Mouse (Mus musculus): ENCODE measurements around the gene Sspo. TPM values are rescaled to one million over a fixed set of nuclear protein-coding genes. Genes with fewer than 3 reads are reported as not detected.

Gene Sspo
- total and polyA plus RNA-seq, 3 experiments = 0.08 to 0.42 (median 0.17) TPM

- H3K36me3 ChIP-seq (replicated peaks in 1 of 2; ENCODE audit: control insufficient read depth in 1 of 2, insufficient read depth in 1 of 2, low read length in 1 of 2) = no peaks in the 10 kb centered on the region
- no peaks in the 10 kb centered on the region for H3K79me2 ChIP-seq (replicated peaks; ENCODE audit: control insufficient read depth, extremely low read depth, insufficient read depth, poor library complexity, severe bottlenecking)
- dilution Hi-C loops (cut with MboI; ENCODE audit: extremely low pct_ligation_motif_present, extremely low pct_unique_long_range_greater_than_20kb, low sequenced_read_pairs) = no loop called here
- H3K4me2 ChIP-seq (ENCODE audit: insufficient read depth, low read depth, poor library complexity, severe bottlenecking) = no peak overlapping the region
- H3K27ac ChIP-seq (ENCODE audit: insufficient read depth, low read depth) = no peak overlapping the region
- H3K4me3 ChIP-seq (replicated peaks in 1 of 3; ENCODE audit: low read depth in 2 of 3, low read length in 2 of 3, poor library complexity in 1 of 3) = no peak overlapping the region
- no peak for DNase-seq (ENCODE audit: extremely low read depth)
- H3K4me1 ChIP-seq (ENCODE audit: control insufficient read depth in 1 of 2, insufficient read depth in 2 of 2) = peaks cover 2 to 9% of the 10 kb centered on the region in 2 experiments; a peak in 2 of 4 replicates
- no peaks in the 10 kb centered on the region for H3K9me3 ChIP-seq (replicated peaks; ENCODE audit: low read length)
- no peak for TF ChIP-seq CHD2 (IDR thresholded peaks at IDR 0.05; ENCODE audit: low read length)
- TF ChIP-seq SIN3A (IDR thresholded peaks at IDR 0.05; ENCODE audit: low read length) = no peak
- no peak for TF ChIP-seq TCF12 (IDR thresholded peaks at IDR 0.05; ENCODE audit: low read depth, low read length)
- TF ChIP-seq GABPA (IDR thresholded peaks at IDR 0.05; ENCODE audit: insufficient replicate concordance, low read depth, low read length) = no peak
- TF ChIP-seq KAT2A (IDR thresholded peaks at IDR 0.05; ENCODE audit: insufficient replicate concordance, low read length) = no peak
- H3K9ac ChIP-seq (ENCODE audit: insufficient read depth, low read depth) = no peak overlapping the region
- H3K27me3 ChIP-seq (replicated peaks) = peaks cover 1% of the 10 kb centered on the region
- in situ Hi-C loops (cut with MboI; ENCODE audit: low pct_ligation_motif_present, low pct_unique_long_range_greater_than_20kb, low sequenced_read_pairs) = no loop called here
Measured at GRCm38 (mm10) chr6:48467490-48467889, 19.5 kb downstream of the Sspo start.

GRCm38 (mm10) chr6:48470739-48471138, 22.7 kb downstream of the Sspo start:
- no peaks in the 10 kb centered on the region for H3K79me2 ChIP-seq (replicated peaks; ENCODE audit: control insufficient read depth, extremely low read depth, insufficient read depth, poor library complexity, severe bottlenecking)
- in situ Hi-C loops (cut with MboI; ENCODE audit: low pct_ligation_motif_present, low pct_unique_long_range_greater_than_20kb, low sequenced_read_pairs) (no loop called here), dilution Hi-C loops (cut with MboI; ENCODE audit: extremely low pct_ligation_motif_present, extremely low pct_unique_long_range_greater_than_20kb, low sequenced_read_pairs) (no loop called here)
- TF ChIP-seq MAZ (IDR thresholded peaks at IDR 0.05; ENCODE audit: low read depth, low read length) = no peak
- no peak for TF ChIP-seq SIN3A (IDR thresholded peaks at IDR 0.05; ENCODE audit: low read length)
- no peak for TF ChIP-seq ZNF384 (IDR thresholded peaks at IDR 0.05; ENCODE audit: low read depth, low read length)
- TF ChIP-seq USF1 (IDR thresholded peaks at IDR 0.05; ENCODE audit: low read depth, low read length) = no peak
- no peak for TF ChIP-seq MAX (IDR thresholded peaks at IDR 0.05; ENCODE audit: low read length)
- TF ChIP-seq JUND (conservative IDR thresholded peaks at IDR 0.05; ENCODE audit: low read depth, low read length) = no peak
- no peak for TF ChIP-seq CHD1 (IDR thresholded peaks at IDR 0.05; ENCODE audit: low read depth, low read length)
- no peak for TF ChIP-seq NELFE (IDR thresholded peaks at IDR 0.05; ENCODE audit: low read depth, low read length)
- no peak for TF ChIP-seq SMC3 (IDR thresholded peaks at IDR 0.05; ENCODE audit: low read depth, low read length)
- no peak for TF ChIP-seq CHD2 (IDR thresholded peaks at IDR 0.05; ENCODE audit: low read length)
- no peak for TF ChIP-seq IRF4 (IDR thresholded peaks at IDR 0.05; ENCODE audit: low read depth, low read length)
- peaks cover 5 to 14% of the 10 kb centered on the region in 2 experiments; a peak in 3 of 4 replicates for H3K4me1 ChIP-seq (ENCODE audit: control insufficient read depth in 1 of 2, insufficient read depth in 2 of 2)
- no peak overlapping the region for H3K27ac ChIP-seq (ENCODE audit: insufficient read depth, low read depth)
- no peak overlapping the region for H3K4me3 ChIP-seq (replicated peaks in 1 of 3; ENCODE audit: low read depth in 2 of 3, low read length in 2 of 3, poor library complexity in 1 of 3)
- H3K27me3 ChIP-seq (replicated peaks) = peaks cover 32% of the 10 kb centered on the region
- no peaks in the 10 kb centered on the region for H3K9me3 ChIP-seq (replicated peaks; ENCODE audit: low read length)
- H3K4me2 ChIP-seq (ENCODE audit: insufficient read depth, low read depth, poor library complexity, severe bottlenecking) = no peak overlapping the region
- no peak overlapping the region for H3K9ac ChIP-seq (ENCODE audit: insufficient read depth, low read depth)
- no peaks in the 10 kb centered on the region for H3K36me3 ChIP-seq (replicated peaks in 1 of 2; ENCODE audit: control insufficient read depth in 1 of 2, insufficient read depth in 1 of 2, low read length in 1 of 2)
- DNase-seq (ENCODE audit: extremely low read depth) = no peak

GRCm38 (mm10) chr6:48478446-48478845, 30.4 kb downstream of the Sspo start:
- Histone ChIP-seq H3K4me1 (ENCODE audit: control insufficient read depth in 1 of 2, insufficient read depth in 2 of 2) (peaks cover 5 to 9% of the 10 kb centered on the region in 2 experiments; a peak in 2 of 4 replicates), H3K36me3 (replicated peaks in 1 of 2; ENCODE audit: control insufficient read depth in 1 of 2, insufficient read depth in 1 of 2, low read length in 1 of 2) (no peaks in the 10 kb centered on the region), H3K9me3 (replicated peaks; ENCODE audit: low read length) (no peaks in the 10 kb centered on the region), H3K4me2 (ENCODE audit: insufficient read depth, low read depth, poor library complexity, severe bottlenecking) (no peak overlapping the region), H3K4me3 (replicated peaks in 1 of 3; ENCODE audit: low read depth in 2 of 3, low read length in 2 of 3, poor library complexity in 1 of 3) (no peak overlapping the region), H3K79me2 (replicated peaks; ENCODE audit: control insufficient read depth, extremely low read depth, insufficient read depth, poor library complexity, severe bottlenecking) (no peaks in the 10 kb centered on the region), H3K27me3 (replicated peaks) (peaks cover 70% of the 10 kb centered on the region), H3K9ac (ENCODE audit: insufficient read depth, low read depth) (no peak overlapping the region), H3K27ac (ENCODE audit: insufficient read depth, low read depth) (no peak overlapping the region)
- dilution Hi-C loops (cut with MboI; ENCODE audit: extremely low pct_ligation_motif_present, extremely low pct_unique_long_range_greater_than_20kb, low sequenced_read_pairs) = no loop called here
- TF ChIP-seq NRF1 (IDR thresholded peaks at IDR 0.05; ENCODE audit: low read depth, low read length) (no peak), TBP (conservative IDR thresholded peaks at IDR 0.05; ENCODE audit: low read depth, low read length) (no peak), SIN3A (IDR thresholded peaks at IDR 0.05; ENCODE audit: low read length) (no peak), MEF2A (IDR thresholded peaks at IDR 0.05; ENCODE audit: borderline replicate concordance, low read depth, low read length) (no peak), ETS1 (conservative IDR thresholded peaks at IDR 0.05; ENCODE audit: low read depth, low read length) (no peak)
- in situ Hi-C loops (cut with MboI; ENCODE audit: low pct_ligation_motif_present, low pct_unique_long_range_greater_than_20kb, low sequenced_read_pairs) = no loop called here
- DNase-seq (ENCODE audit: extremely low read depth) = no peak

Data from CH12.LX (cell line).